Mouse (Mus musculus): ENCODE results near the gene Mrpl27. TPM values are rescaled to one million over a fixed set of nuclear protein-coding genes. Genes with fewer than 3 reads are reported as not detected.
A peak's percentile ranks its signal among the peaks of the same experiment; 100 is the strongest.

Mrpl27 gene
- polyA plus RNA-seq (2015; fragmentation: Nextera tagmentation; extraction: Ambion mirVana): 136 and 139 TPM in 2 replicates

GRCm38 (mm10) chr11:94653663-94654436 lies at the start of gene Mrpl27, which contains the start of gene Eme1:
Gene Mrpl27, plus strand, starts transcription at chr11:94653767.
Gene Eme1, minus strand, starts transcription at chr11:94653964.
- peak within 1 kb of the TSS; percentile 95 for H3K27ac ChIP-seq
- no peaks in the 10 kb centered on the region for H3K27me3 ChIP-seq
- peak within 1 kb of the TSS; percentile 75 for H3K4me2 ChIP-seq
- peak; percentile 86 for ATAC-seq (ENCODE audit: borderline replicate concordance, extremely low read depth, low FRiP score, low TSS enrichment)
- no peaks in the 10 kb centered on the region for H3K9me3 ChIP-seq
- H3K9ac ChIP-seq: peak within 1 kb of the TSS; percentile 76
- WGBS: under 1% methylated on average over 32 of the region's 32 CpGs
- peak within 1 kb of the TSS; percentile 82 for H3K4me3 ChIP-seq
- peaks cover 26% of the 10 kb centered on the region for H3K36me3 ChIP-seq
- H3K4me1 ChIP-seq: peaks cover 22% of the 10 kb centered on the region

- no peak for ATAC-seq (ENCODE audit: borderline replicate concordance, extremely low read depth, low FRiP score, low TSS enrichment)
- Histone ChIP-seq H3K4me3 (no peak overlapping the region), H3K27ac (no peak overlapping the region), H3K9me3 (no peaks in the 10 kb centered on the region), H3K36me3 (no peaks in the 10 kb centered on the region), H3K27me3 (no peaks in the 10 kb centered on the region), H3K4me2 (no peak overlapping the region), H3K9ac (no peak overlapping the region), H3K4me1 (no peaks in the 10 kb centered on the region)
- 75% methylated on average over 4 of the region's 4 CpGs for WGBS
Measured at GRCm38 (mm10) chr11:94610744-94611740, 42.5 kb upstream of the Mrpl27 start.

GRCm38 (mm10) chr11:94614603-94615002 lies 39.0 kb upstream of the Mrpl27 start:
- no peak overlapping the region for H3K27ac ChIP-seq
- no peaks in the 10 kb centered on the region for H3K9me3 ChIP-seq
- no peaks in the 10 kb centered on the region for H3K36me3 ChIP-seq
- no peak overlapping the region for H3K4me3 ChIP-seq
- H3K4me1 ChIP-seq: no peaks in the 10 kb centered on the region
- no peak overlapping the region for H3K9ac ChIP-seq
- 78% methylated on average over 4 of the region's 4 CpGs for WGBS
- H3K4me2 ChIP-seq: no peak overlapping the region
- no peaks in the 10 kb centered on the region for H3K27me3 ChIP-seq
- no peak for ATAC-seq (ENCODE audit: borderline replicate concordance, extremely low read depth, low FRiP score, low TSS enrichment)

GRCm38 (mm10) chr11:94615494-94615893 lies 38.1 kb upstream of the Mrpl27 start:
- 26% methylated on average over 4 of the region's 4 CpGs for WGBS

GRCm38 (mm10) chr11:94617646-94618045 lies 35.9 kb upstream of the Mrpl27 start:
- H3K4me3 ChIP-seq: no peak overlapping the region
- 84% methylated on average over 2 of the region's 2 CpGs for WGBS
- no peak overlapping the region for H3K4me2 ChIP-seq
- H3K27ac ChIP-seq: no peak overlapping the region
- H3K36me3 ChIP-seq: no peaks in the 10 kb centered on the region
- ATAC-seq (ENCODE audit: borderline replicate concordance, extremely low read depth, low FRiP score, low TSS enrichment): no peak
- H3K9me3 ChIP-seq: no peaks in the 10 kb centered on the region
- no peaks in the 10 kb centered on the region for H3K27me3 ChIP-seq
- no peak overlapping the region for H3K9ac ChIP-seq
- H3K4me1 ChIP-seq: no peaks in the 10 kb centered on the region

More at GRCm38 (mm10) chr11:94615494-94615893, 38.1 kb upstream of the Mrpl27 start:
- H3K27ac ChIP-seq: no peak overlapping the region
- ATAC-seq (ENCODE audit: borderline replicate concordance, extremely low read depth, low FRiP score, low TSS enrichment): no peak
- H3K4me1 ChIP-seq: no peaks in the 10 kb centered on the region
- no peak overlapping the region for H3K4me3 ChIP-seq
- H3K27me3 ChIP-seq: no peaks in the 10 kb centered on the region
- no peak overlapping the region for H3K9ac ChIP-seq
- no peaks in the 10 kb centered on the region for H3K9me3 ChIP-seq
- no peaks in the 10 kb centered on the region for H3K36me3 ChIP-seq
- H3K4me2 ChIP-seq: no peak overlapping the region

GRCm38 (mm10) chr11:94620766-94621457 lies 32.7 kb upstream of the Mrpl27 start:
- Histone ChIP-seq H3K4me2 (no peak overlapping the region), H3K27ac (no peak overlapping the region), H3K4me3 (no peak overlapping the region), H3K4me1 (no peaks in the 10 kb centered on the region), H3K9me3 (no peaks in the 10 kb centered on the region), H3K9ac (no peak overlapping the region), H3K27me3 (no peaks in the 10 kb centered on the region), H3K36me3 (no peaks in the 10 kb centered on the region)
- ATAC-seq (ENCODE audit: borderline replicate concordance, extremely low read depth, low FRiP score, low TSS enrichment): no peak
- 62% methylated on average over 6 of the region's 6 CpGs for WGBS

GRCm38 (mm10) chr11:94621458-94621852 lies 32.1 kb upstream of the Mrpl27 start:
- no peak for ATAC-seq (ENCODE audit: borderline replicate concordance, extremely low read depth, low FRiP score, low TSS enrichment)

GRCm38 (mm10) chr11:94622162-94622561 lies 31.4 kb upstream of the Mrpl27 start:
- H3K27ac ChIP-seq: no peak overlapping the region
- H3K9ac ChIP-seq: no peak overlapping the region
- no peak overlapping the region for H3K4me3 ChIP-seq
- WGBS: 56% methylated on average over 2 of the region's 2 CpGs
- no peaks in the 10 kb centered on the region for H3K9me3 ChIP-seq
- H3K4me1 ChIP-seq: no peaks in the 10 kb centered on the region
- no peaks in the 10 kb centered on the region for H3K36me3 ChIP-seq
- H3K27me3 ChIP-seq: no peaks in the 10 kb centered on the region
- ATAC-seq (ENCODE audit: borderline replicate concordance, extremely low read depth, low FRiP score, low TSS enrichment): no peak
- H3K4me2 ChIP-seq: no peak overlapping the region

More at GRCm38 (mm10) chr11:94621458-94621852, 32.1 kb upstream of the Mrpl27 start:
- H3K9ac ChIP-seq: no peak overlapping the region
- no peak overlapping the region for H3K4me2 ChIP-seq
- no peaks in the 10 kb centered on the region for H3K27me3 ChIP-seq
- H3K4me3 ChIP-seq: no peak overlapping the region
- H3K27ac ChIP-seq: no peak overlapping the region
- no peaks in the 10 kb centered on the region for H3K4me1 ChIP-seq
- no peaks in the 10 kb centered on the region for H3K9me3 ChIP-seq
- no peaks in the 10 kb centered on the region for H3K36me3 ChIP-seq

GRCm38 (mm10) chr11:94629199-94629883 lies 24.2 kb upstream of the Mrpl27 start, which contains the start of gene Lrrc59:
Gene Lrrc59, plus strand, starts transcription at chr11:94629767.
- ATAC-seq (ENCODE audit: borderline replicate concordance, extremely low read depth, low FRiP score, low TSS enrichment): peak; percentile 94
- H3K4me3 ChIP-seq: peak within 1 kb of the TSS; percentile 100
- peaks cover 23% of the 10 kb centered on the region for H3K36me3 ChIP-seq
- WGBS: 4% methylated on average over 35 of the region's 41 CpGs
- no peaks in the 10 kb centered on the region for H3K9me3 ChIP-seq
- peak within 1 kb of the TSS; percentile 94 for H3K9ac ChIP-seq
- peak within 1 kb of the TSS; percentile 75 for H3K27ac ChIP-seq
- H3K4me2 ChIP-seq: peak within 1 kb of the TSS; percentile 78
- no peaks in the 10 kb centered on the region for H3K27me3 ChIP-seq
- H3K4me1 ChIP-seq: peaks cover 10% of the 10 kb centered on the region

GRCm38 (mm10) chr11:94629884-94630198 lies 23.7 kb upstream of the Mrpl27 start:
- ATAC-seq (ENCODE audit: borderline replicate concordance, extremely low read depth, low FRiP score, low TSS enrichment): peak; percentile 62; the same call in 1 of the 2 replicates
- peak overlapping the region; percentile 100 for H3K4me3 ChIP-seq
- peak overlapping the region; percentile 75 for H3K27ac ChIP-seq
- H3K27me3 ChIP-seq: no peaks in the 10 kb centered on the region
- H3K9ac ChIP-seq: peak overlapping the region; percentile 94
- no peaks in the 10 kb centered on the region for H3K9me3 ChIP-seq
- WGBS: 1% methylated on average over 28 of the region's 28 CpGs
- H3K36me3 ChIP-seq: peaks cover 28% of the 10 kb centered on the region
- peaks cover 10% of the 10 kb centered on the region for H3K4me1 ChIP-seq
- H3K4me2 ChIP-seq: peak overlapping the region; percentile 78

All from lung, embryonic 15.5 days (tissue).